Mouse (Mus musculus) CH12.LX (cell line): Measurements from ENCODE around the gene Clcn6. TPM values are rescaled to one million over a fixed set of nuclear protein-coding genes. Genes with fewer than 3 reads are reported as not detected.

Experiments
- DNase-seq: peaks from one replicate; pipeline ENCODE4 v3.0.0-alpha.2; 2013; ENCODE audit errors: extremely low read depth
- H3K27ac ChIP-seq: 2 replicates; pipeline ENCODE4 v1.5.1; 2012; ENCODE audit warnings: low read depth, mild to moderate bottlenecking, control low read depth, moderate library complexity; ENCODE audit not compliant: insufficient read depth
- H3K27me3 ChIP-seq: replicated peaks from 2 replicates; pipeline ENCODE3; 2012; ENCODE audit warnings: inconsistent platforms
- H3K36me3 ChIP-seq, 2 experiments: replicated peaks in 1 of 2; 2 replicates each; pipeline versions ENCODE3 to v1.6.1; 2012; ENCODE audit warnings: inconsistent platforms in 1 of 2, low read length in 1 of 2, mild to moderate bottlenecking in 1 of 2, mixed read lengths in 1 of 2, moderate library complexity in 1 of 2; ENCODE audit not compliant: control insufficient read depth in 1 of 2, insufficient read depth in 1 of 2
- H3K4me1 ChIP-seq, 2 experiments: 2 replicates each; pipeline ENCODE4 v1.6.1; 2012; ENCODE audit warnings: inconsistent platforms in 1 of 2, moderate library complexity in 1 of 2; ENCODE audit not compliant: insufficient read depth in 2 of 2, control insufficient read depth in 1 of 2
- H3K4me2 ChIP-seq: 2 replicates; pipeline ENCODE4 v1.6.1; 2012; ENCODE audit warnings: low read depth, mild to moderate bottlenecking, control low read depth; ENCODE audit not compliant: poor library complexity, insufficient read depth, severe bottlenecking
- H3K4me3 ChIP-seq, 3 experiments: fragments of 150-350 bp in 1 of 3; sonication (generic) in 1 of 3; replicated peaks in 1 of 3; 2 replicates each; pipeline versions ENCODE3 to v1.5.1; 2011 to 2012; ENCODE audit warnings: low read depth in 2 of 3, low read length in 2 of 3, mild to moderate bottlenecking in 2 of 3, moderate library complexity in 2 of 3, control low read depth in 1 of 3, improper control_type of control experiment in 1 of 3, inconsistent platforms in 1 of 3, mixed read lengths in 1 of 3; ENCODE audit not compliant: poor library complexity in 1 of 3
- H3K79me2 ChIP-seq: replicated peaks from 2 replicates; pipeline ENCODE4 v1.6.1; 2012; ENCODE audit warnings: mild to moderate bottlenecking, moderate library complexity; ENCODE audit not compliant: control insufficient read depth, poor library complexity, insufficient read depth, severe bottlenecking; ENCODE audit errors: extremely low read depth
- H3K9ac ChIP-seq: 2 replicates; pipeline ENCODE4 v1.6.1; 2012; ENCODE audit warnings: low read depth, mild to moderate bottlenecking, control low read depth, moderate library complexity; ENCODE audit not compliant: insufficient read depth
- H3K9me3 ChIP-seq: replicated peaks from 2 replicates; pipeline ENCODE3; 2012; ENCODE audit warnings: low read length, inconsistent platforms, mixed read lengths
- BHLHE40 ChIP-seq: IDR thresholded peaks from 2 replicates; pipeline ENCODE4 v1.6.1; 2011; ENCODE audit warnings: mild to moderate bottlenecking, low read depth, low read length, improper control_type of control experiment
- CHD1 ChIP-seq: IDR thresholded peaks from 2 replicates; pipeline ENCODE4 v1.6.1; 2012; ENCODE audit warnings: low read depth, low read length, improper control_type of control experiment, inconsistent platforms
- E2F4 ChIP-seq: IDR thresholded peaks from 2 replicates; pipeline ENCODE4 v1.6.1; 2011; ENCODE audit warnings: low read depth, low read length, improper control_type of control experiment; ENCODE audit not compliant: insufficient replicate concordance
- ELF1 ChIP-seq: IDR thresholded peaks from 2 replicates; pipeline ENCODE4 v1.6.1; 2014; ENCODE audit warnings: low read depth, mild to moderate bottlenecking, inconsistent platforms, low read length, improper control_type of control experiment
- HCFC1 ChIP-seq: IDR thresholded peaks from 2 replicates; pipeline ENCODE4 v1.6.1; 2012; ENCODE audit warnings: low read depth, mild to moderate bottlenecking, inconsistent platforms, low read length, improper control_type of control experiment
- JUN ChIP-seq: IDR thresholded peaks from 2 replicates; pipeline ENCODE4 v1.6.1; 2011; ENCODE audit warnings: low read depth, mild to moderate bottlenecking, low read length, improper control_type of control experiment, moderate library complexity; ENCODE audit not compliant: insufficient read depth
- MAX ChIP-seq: IDR thresholded peaks from 2 replicates; pipeline ENCODE4 v1.6.1; 2011; ENCODE audit warnings: low read length, improper control_type of control experiment
- MAZ ChIP-seq: IDR thresholded peaks from 2 replicates; pipeline ENCODE4 v1.6.1; 2012; ENCODE audit warnings: low read depth, mild to moderate bottlenecking, inconsistent platforms, low read length, improper control_type of control experiment, moderate library complexity
- NRF1 ChIP-seq: IDR thresholded peaks from 2 replicates; pipeline ENCODE4 v1.6.1; 2014; ENCODE audit warnings: low read depth, mild to moderate bottlenecking, inconsistent platforms, low read length, improper control_type of control experiment, moderate library complexity
- SIN3A ChIP-seq: IDR thresholded peaks from 2 replicates; pipeline ENCODE4 v1.6.1; 2012; ENCODE audit warnings: low read length, improper control_type of control experiment, inconsistent platforms
- TCF12 ChIP-seq: IDR thresholded peaks from 2 replicates; pipeline ENCODE4 v1.6.1; 2014; ENCODE audit warnings: low read depth, mild to moderate bottlenecking, inconsistent platforms, low read length, improper control_type of control experiment
- USF1 ChIP-seq: IDR thresholded peaks from 2 replicates; pipeline ENCODE4 v1.6.1; 2014; ENCODE audit warnings: low read depth, mild to moderate bottlenecking, inconsistent platforms, low read length, improper control_type of control experiment
- USF2 ChIP-seq: conservative IDR thresholded peaks from 2 replicates; pipeline ENCODE4 v1.6.1; 2011; ENCODE audit warnings: low read depth, low read length, improper control_type of control experiment
- ZKSCAN1 ChIP-seq: IDR thresholded peaks from 2 replicates; pipeline ENCODE4 v1.6.1; 2012; ENCODE audit warnings: low read depth, inconsistent platforms, low read length, improper control_type of control experiment, borderline replicate concordance
- ZMIZ1 ChIP-seq: IDR thresholded peaks from 2 replicates; pipeline ENCODE4 v1.6.1; 2012; ENCODE audit warnings: low read depth, mild to moderate bottlenecking, inconsistent platforms, low read length, improper control_type of control experiment
- dilution Hi-C: fragments of 300-500 bp; cut with MboI; formaldehyde crosslinking; loops from 2 replicates; pipeline ENCODE4 v1.14.3; 2020; ENCODE audit warnings: low sequenced_read_pairs; ENCODE audit not compliant: extremely low pct_unique_long_range_greater_than_20kb, extremely low pct_ligation_motif_present
- in situ Hi-C: fragments of 300-500 bp; cut with MboI; formaldehyde crosslinking; loops from 3 replicates; pipeline ENCODE4 v1.14.3; 2019; ENCODE audit warnings: low sequenced_read_pairs, low pct_ligation_motif_present, low pct_unique_long_range_greater_than_20kb, mixed read lengths
- polyA plus RNA-seq: library from polyadenylated mRNA; unstranded; fragments of >175 nt; gene quantifications from 2 replicates; pipeline ENCODE4 v1.2.1, GENCODE M21; 2012; ENCODE audit warnings: low read depth; ENCODE audit not compliant: insufficient read length
- total RNA-seq, 2 experiments: library from RNA; depleted of rRNA; stranded (reverse); fragments of 300-350 nt in 1 of 2; fragments of >200 nt in 1 of 2; gene quantifications; 2 replicates each; pipeline ENCODE4 v1.2.3; 2012 to 2014

Clcn6 gene
- total and polyA plus RNA-seq, 3 experiments, result 4.8 to 10.6 (median 5.7) TPM

- DNase-seq, result no peak
- H3K4me1 ChIP-seq, result peaks cover 8 to 38% of the 10 kb centered on the region in 2 experiments
- no peak overlapping the region for H3K4me2 ChIP-seq
- TF ChIP-seq MAZ (no peak), HCFC1 (no peak), USF2 (no peak), USF1 (no peak), CHD1 (no peak), ZKSCAN1 (no peak), SIN3A (no peak), ZMIZ1 (no peak), MAX (no peak), ELF1 (no peak), BHLHE40 (no peak), NRF1 (no peak)
- no peak overlapping the region for H3K27ac ChIP-seq
- H3K9me3 ChIP-seq, result no peaks in the 10 kb centered on the region
- H3K9ac ChIP-seq, result no peak overlapping the region
- in situ Hi-C loops, result no loop called here
- H3K79me2 ChIP-seq, result peaks cover 5% of the 10 kb centered on the region; the same call in 1 of the 2 replicates
- dilution Hi-C loops, result no loop called here
- H3K4me3 ChIP-seq, result no peak overlapping the region
- peaks cover 45 to 65% of the 10 kb centered on the region in 2 experiments for H3K36me3 ChIP-seq
- no peaks in the 10 kb centered on the region for H3K27me3 ChIP-seq
These were observed 9.3 kb downstream of the Clcn6 start for GRCm38 (mm10) chr4:148029297-148029696.

GRCm38 (mm10) chr4:148024003-148024402 lies 14.6 kb downstream of the Clcn6 start:
- H3K27me3 ChIP-seq, result no peaks in the 10 kb centered on the region
- in situ Hi-C loops (no loop called here), dilution Hi-C loops (no loop called here)
- no peak for DNase-seq
- no peak overlapping the region for H3K4me2 ChIP-seq
- H3K9me3 ChIP-seq, result no peaks in the 10 kb centered on the region
- TF ChIP-seq USF2 (no peak), BHLHE40 (no peak), JUN (no peak), E2F4 (no peak), USF1 (no peak), TCF12 (no peak)
- no peaks in the 10 kb centered on the region; the same call in 1 of the 2 replicates for H3K79me2 ChIP-seq
- H3K4me3 ChIP-seq, result no peak overlapping the region
- H3K27ac ChIP-seq, result no peak overlapping the region
- no peak overlapping the region for H3K9ac ChIP-seq
- H3K4me1 ChIP-seq, result peaks cover 3 to 5% of the 10 kb centered on the region in 2 experiments; a peak in 1 of 4 replicates
- peaks cover 71 to 90% of the 10 kb centered on the region in 2 experiments for H3K36me3 ChIP-seq
